Mouse (Mus musculus): ENCODE measurements around the gene Srsf1. TPM values are rescaled to one million over a fixed set of nuclear protein-coding genes. Genes with fewer than 3 reads are reported as not detected.

The Srsf1 gene
- polyA plus RNA-seq, 1 experiment from 2014 or later, result 185 TPM

- Histone ChIP-seq H3K4me2 (ENCODE audit: low read depth, low read length) (no peak overlapping the region), H3K9me3 (replicated peaks; ENCODE audit: control insufficient read depth, low read length) (no peaks in the 10 kb centered on the region), H3K36me3 (ENCODE audit: control insufficient read depth, insufficient read depth) (no peaks in the 10 kb centered on the region), H3K4me1 (ENCODE audit: control insufficient read depth, insufficient read depth, low read length) (peaks cover under 1% of the 10 kb centered on the region; the same call in 1 of the 2 replicates), H3K4me3 (ENCODE audit: low read length) (no peak overlapping the region), H3K27ac (ENCODE audit: low read length) (no peak overlapping the region), H3K9ac (ENCODE audit: low read length) (no peak overlapping the region), H3K27me3 (ENCODE audit: control insufficient read depth, insufficient read depth, low read length) (no peaks in the 10 kb centered on the region)
- WGBS, result 77% methylated on average over 2 of the region's 2 CpGs
- no peak for ATAC-seq (replicated peaks; ENCODE audit: extremely low read depth, insufficient read depth, low FRiP score)
Measured at GRCm38 (mm10) chr11:88061892-88062625, 14.9 kb downstream of the Srsf1 start.

GRCm38 (mm10) chr11:88065732-88066131 lies 18.6 kb downstream of the Srsf1 start:
- no peaks in the 10 kb centered on the region for H3K27me3 ChIP-seq (ENCODE audit: control insufficient read depth, insufficient read depth, low read length)
- no peaks in the 10 kb centered on the region for H3K9me3 ChIP-seq (replicated peaks; ENCODE audit: control insufficient read depth, low read length)
- H3K4me1 ChIP-seq (ENCODE audit: control insufficient read depth, insufficient read depth, low read length), result peaks cover 12% of the 10 kb centered on the region
- H3K9ac ChIP-seq (ENCODE audit: low read length), result no peak overlapping the region
- no peak overlapping the region for H3K4me2 ChIP-seq (ENCODE audit: low read depth, low read length)
- H3K4me3 ChIP-seq (ENCODE audit: low read length), result no peak overlapping the region
- H3K27ac ChIP-seq (ENCODE audit: low read length), result no peak overlapping the region
- H3K36me3 ChIP-seq (ENCODE audit: control insufficient read depth, insufficient read depth), result no peaks in the 10 kb centered on the region
- no peak for ATAC-seq (replicated peaks; ENCODE audit: extremely low read depth, insufficient read depth, low FRiP score)

GRCm38 (mm10) chr11:88067191-88067585 lies 20.0 kb downstream of the Srsf1 start:
- Histone ChIP-seq H3K36me3 (ENCODE audit: control insufficient read depth, insufficient read depth) (no peaks in the 10 kb centered on the region), H3K4me3 (ENCODE audit: low read length) (peak overlapping the region; percentile 93), H3K9ac (ENCODE audit: low read length) (peak overlapping the region; percentile 91), H3K4me2 (ENCODE audit: low read depth, low read length) (peak overlapping the region; percentile 95), H3K27me3 (ENCODE audit: control insufficient read depth, insufficient read depth, low read length) (no peaks in the 10 kb centered on the region), H3K4me1 (ENCODE audit: control insufficient read depth, insufficient read depth, low read length) (peaks cover 25% of the 10 kb centered on the region), H3K9me3 (replicated peaks; ENCODE audit: control insufficient read depth, low read length) (no peaks in the 10 kb centered on the region), H3K27ac (ENCODE audit: low read length) (peak overlapping the region; percentile 99)
- ATAC-seq (replicated peaks; ENCODE audit: extremely low read depth, insufficient read depth, low FRiP score), result no peak
- WGBS, result 2% methylated on average over 8 of the region's 8 CpGs

DNA sequence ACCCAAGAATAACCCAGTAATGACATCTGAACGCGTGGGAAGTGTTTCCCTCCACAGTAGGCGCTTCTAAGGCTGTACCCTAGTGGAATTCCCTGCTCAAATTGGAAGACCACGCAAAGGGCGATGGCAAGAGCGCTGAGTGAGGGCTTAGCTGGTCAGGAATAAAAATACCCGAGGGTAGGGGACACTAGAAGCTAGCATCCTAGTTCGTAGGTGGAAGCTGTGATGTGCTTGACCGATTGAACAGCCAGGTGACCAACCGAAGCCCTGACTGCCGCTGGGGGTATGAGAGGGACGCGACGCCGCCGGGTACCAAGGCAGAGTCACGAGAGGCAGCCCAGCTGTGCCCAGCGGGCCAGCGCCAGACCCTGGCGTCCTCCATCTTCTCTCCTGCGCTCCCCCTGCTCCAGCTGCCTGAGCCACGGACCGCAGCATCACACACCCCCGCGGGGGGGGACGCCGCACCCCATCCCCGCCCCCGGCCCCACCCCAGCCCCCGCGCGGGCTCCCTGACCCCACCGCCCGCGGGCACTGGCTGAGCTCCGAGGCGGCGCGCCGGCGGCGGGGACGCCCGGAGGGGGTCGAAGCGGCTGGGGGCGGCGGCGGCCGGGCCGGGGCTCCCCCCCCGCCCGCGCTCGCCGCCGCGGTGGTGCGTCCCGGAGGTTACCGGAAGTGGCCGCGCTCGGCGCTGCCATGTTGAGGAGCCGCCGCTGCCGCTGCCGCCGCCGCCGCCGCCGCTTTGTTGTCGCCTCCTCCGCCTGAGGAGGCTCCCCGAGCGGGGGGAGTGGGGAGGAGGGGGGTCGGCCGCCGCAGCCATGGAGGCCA lies 20.6 kb downstream of the Srsf1 start, which contains the start of gene Vezf1:
TSS of gene Vezf1 (plus strand) at position 694 of the 825 bp plus-strand sequence.
- peak; percentile 87 for ATAC-seq (replicated peaks; ENCODE audit: extremely low read depth, insufficient read depth, low FRiP score)
- Histone ChIP-seq H3K9me3 (replicated peaks; ENCODE audit: control insufficient read depth, low read length) (no peaks in the 10 kb centered on the region), H3K36me3 (ENCODE audit: control insufficient read depth, insufficient read depth) (no peaks in the 10 kb centered on the region), H3K9ac (ENCODE audit: low read length) (peak within 1 kb of the TSS; percentile 91), H3K4me3 (ENCODE audit: low read length) (peak within 1 kb of the TSS; percentile 93), H3K4me2 (ENCODE audit: low read depth, low read length) (peak within 1 kb of the TSS; percentile 95), H3K27me3 (ENCODE audit: control insufficient read depth, insufficient read depth, low read length) (no peaks in the 10 kb centered on the region), H3K27ac (ENCODE audit: low read length) (peak within 1 kb of the TSS; percentile 99), H3K4me1 (ENCODE audit: control insufficient read depth, insufficient read depth, low read length) (peaks cover 25% of the 10 kb centered on the region)
- WGBS, result under 1% methylated on average over 42 of the region's 81 CpGs

DNA sequence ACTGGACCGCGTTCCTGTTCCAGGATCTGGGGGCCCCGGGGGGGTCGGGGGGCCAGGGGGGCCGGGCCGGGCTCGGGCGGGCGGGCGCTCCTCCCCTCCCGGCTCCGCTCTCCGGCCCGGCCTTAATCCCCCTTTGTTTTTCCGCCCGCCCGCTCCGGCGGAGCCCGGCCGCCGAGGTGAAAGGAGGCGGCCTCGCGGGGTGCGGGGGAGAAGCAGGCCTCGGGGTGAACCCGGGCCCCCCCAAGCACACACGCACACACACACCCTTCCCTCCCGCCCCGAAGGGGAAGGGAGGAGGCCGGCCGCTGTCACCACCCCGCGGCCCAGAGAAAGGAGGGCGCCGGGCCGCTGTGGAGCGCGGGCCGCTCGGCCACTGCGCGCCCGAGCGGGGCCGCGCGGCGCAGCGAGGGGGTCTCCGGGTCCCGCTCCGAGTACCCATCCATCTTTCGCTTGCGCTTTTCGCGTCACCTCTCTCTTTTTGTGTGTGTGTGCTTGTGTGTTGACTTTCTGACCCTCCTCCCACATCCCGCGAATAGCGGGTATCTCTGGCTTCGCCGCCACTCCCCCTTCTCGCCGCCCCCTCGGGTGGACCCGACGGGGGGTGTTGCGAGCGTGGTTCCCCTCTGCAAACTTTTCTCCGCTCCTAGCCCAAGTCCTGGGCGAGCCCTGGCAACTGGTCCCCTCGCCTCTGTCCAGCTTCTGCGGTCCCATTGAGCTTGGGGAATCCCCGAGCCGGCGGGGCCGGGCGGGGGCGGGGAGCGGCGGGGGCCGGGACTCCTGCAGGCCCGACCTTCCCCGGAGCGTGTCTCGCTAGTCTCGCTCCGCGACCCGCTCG lies 21.5 kb downstream of the Srsf1 start:
- Histone ChIP-seq H3K4me3 (ENCODE audit: low read length) (peak overlapping the region; percentile 93), H3K9me3 (replicated peaks; ENCODE audit: control insufficient read depth, low read length) (no peaks in the 10 kb centered on the region), H3K27me3 (ENCODE audit: control insufficient read depth, insufficient read depth, low read length) (no peaks in the 10 kb centered on the region), H3K4me2 (ENCODE audit: low read depth, low read length) (peak overlapping the region; percentile 95), H3K4me1 (ENCODE audit: control insufficient read depth, insufficient read depth, low read length) (peaks cover 29% of the 10 kb centered on the region), H3K27ac (ENCODE audit: low read length) (peak overlapping the region; percentile 99), H3K36me3 (ENCODE audit: control insufficient read depth, insufficient read depth) (no peaks in the 10 kb centered on the region), H3K9ac (ENCODE audit: low read length) (peak overlapping the region; percentile 91)
- under 1% methylated on average over 84 of the region's 92 CpGs for WGBS
- peak; percentile 71 for ATAC-seq (replicated peaks; ENCODE audit: extremely low read depth, insufficient read depth, low FRiP score)

- Histone ChIP-seq H3K27ac (ENCODE audit: low read length) (peak overlapping the region; percentile 99), H3K9ac (ENCODE audit: low read length) (peak overlapping the region; percentile 91), H3K4me2 (ENCODE audit: low read depth, low read length) (peak overlapping the region; percentile 95), H3K9me3 (replicated peaks; ENCODE audit: control insufficient read depth, low read length) (no peaks in the 10 kb centered on the region), H3K4me1 (ENCODE audit: control insufficient read depth, insufficient read depth, low read length) (peaks cover 29% of the 10 kb centered on the region), H3K27me3 (ENCODE audit: control insufficient read depth, insufficient read depth, low read length) (no peaks in the 10 kb centered on the region), H3K36me3 (ENCODE audit: control insufficient read depth, insufficient read depth) (no peaks in the 10 kb centered on the region), H3K4me3 (ENCODE audit: low read length) (peak overlapping the region; percentile 93)
- WGBS, result 0% methylated on average over 12 of the region's 12 CpGs
- no peak for ATAC-seq (replicated peaks; ENCODE audit: extremely low read depth, insufficient read depth, low FRiP score)
Measured at GRCm38 (mm10) chr11:88069246-88069570, 22.0 kb downstream of the Srsf1 start.

- H3K4me3 ChIP-seq (ENCODE audit: low read length), result peak overlapping the region; percentile 28
- no peaks in the 10 kb centered on the region for H3K27me3 ChIP-seq (ENCODE audit: control insufficient read depth, insufficient read depth, low read length)
Measured at GRCm38 (mm10) chr11:88070392-88070791, 23.2 kb downstream of the Srsf1 start.

GRCm38 (mm10) chr11:88071113-88071512 lies 23.9 kb downstream of the Srsf1 start:
- 59% methylated on average over 5 of the region's 5 CpGs for WGBS
- Histone ChIP-seq H3K9me3 (replicated peaks; ENCODE audit: control insufficient read depth, low read length) (no peaks in the 10 kb centered on the region), H3K27me3 (ENCODE audit: control insufficient read depth, insufficient read depth, low read length) (no peaks in the 10 kb centered on the region), H3K4me3 (ENCODE audit: low read length) (no peak overlapping the region), H3K27ac (ENCODE audit: low read length) (no peak overlapping the region), H3K9ac (ENCODE audit: low read length) (no peak overlapping the region), H3K4me2 (ENCODE audit: low read depth, low read length) (peak overlapping the region; percentile 95), H3K36me3 (ENCODE audit: control insufficient read depth, insufficient read depth) (peaks cover 9% of the 10 kb centered on the region), H3K4me1 (ENCODE audit: control insufficient read depth, insufficient read depth, low read length) (peaks cover 33% of the 10 kb centered on the region)
- no peak for ATAC-seq (replicated peaks; ENCODE audit: extremely low read depth, insufficient read depth, low FRiP score)

More at GRCm38 (mm10) chr11:88070392-88070791, 23.2 kb downstream of the Srsf1 start:
- no peak for ATAC-seq (replicated peaks; ENCODE audit: extremely low read depth, insufficient read depth, low FRiP score)
- Histone ChIP-seq H3K36me3 (ENCODE audit: control insufficient read depth, insufficient read depth) (peaks cover 4% of the 10 kb centered on the region), H3K4me1 (ENCODE audit: control insufficient read depth, insufficient read depth, low read length) (peaks cover 29% of the 10 kb centered on the region), H3K9me3 (replicated peaks; ENCODE audit: control insufficient read depth, low read length) (no peaks in the 10 kb centered on the region), H3K27ac (ENCODE audit: low read length) (no peak overlapping the region), H3K4me2 (ENCODE audit: low read depth, low read length) (peak overlapping the region; percentile 95), H3K9ac (ENCODE audit: low read length) (peak overlapping the region; percentile 43; the same call in 1 of the 2 replicates)
- WGBS, result 28% methylated on average over 4 of the region's 4 CpGs

All from heart, embryonic 16.5 days (tissue).